Mouse (Mus musculus) midbrain, embryonic 12.5 days (tissue): Measurements from ENCODE around the gene Grip1. TPM values are rescaled to one million over a fixed set of nuclear protein-coding genes. Genes with fewer than 3 reads are reported as not detected.

Source experiments
- ATAC-seq: fragments of 200-750 bp; cut with Nextera tagmentation; 2 replicates; pipeline ENCODE4 v1.8.0; 2017; ENCODE audit warnings: low read depth, moderate TSS enrichment, moderate library complexity; ENCODE audit not compliant: low FRiP score
- H3K27ac ChIP-seq: fragments of 300-500 bp; sonication (generic); replicated peaks from 2 replicates; pipeline ENCODE4 v1.5.1; 2016; ENCODE audit warnings: mild to moderate bottlenecking
- H3K27me3 ChIP-seq: fragments of 300-500 bp; sonication (generic); 2 replicates; pipeline ENCODE4 v1.6.1; 2016; ENCODE audit warnings: mild to moderate bottlenecking
- H3K36me3 ChIP-seq: fragments of 300-500 bp; sonication (generic); 2 replicates; pipeline ENCODE4 v1.6.1; 2016
- H3K4me1 ChIP-seq: fragments of 300-500 bp; sonication (generic); 2 replicates; pipeline ENCODE4 v1.6.1; 2016
- H3K4me2 ChIP-seq: fragments of 300-500 bp; sonication (generic); replicated peaks from 2 replicates; pipeline ENCODE4 v1.6.1; 2016; ENCODE audit warnings: mild to moderate bottlenecking, moderate library complexity
- H3K4me3 ChIP-seq: fragments of 300-500 bp; sonication (generic); 2 replicates; pipeline ENCODE4 v1.5.1; 2016; ENCODE audit warnings: mild to moderate bottlenecking
- H3K9ac ChIP-seq: fragments of 300-500 bp; sonication (generic); replicated peaks from 2 replicates; pipeline ENCODE4 v1.6.1; 2016; ENCODE audit warnings: mild to moderate bottlenecking, moderate library complexity
- H3K9me3 ChIP-seq: fragments of 300-500 bp; sonication (generic); 2 replicates; pipeline ENCODE4 v1.6.1; 2016; ENCODE audit warnings: mild to moderate bottlenecking
- WGBS: fragments of 180-500 bp; shearing (Covaris S2); methylation state at CpG from one replicate; pipeline ENCODE4 v1.1.7; 2016; 5-methylcytosine and 5-hydroxymethylcytosine counted together
- polyA plus RNA-seq: library from polyadenylated mRNA; unstranded; fragments of >200 nt; fragmentation: Nextera tagmentation; extraction: Ambion mirVana; gene quantifications from 2 replicates; pipeline ENCODE4 v1.2.1, GENCODE M21; 2016

Grip1 gene
- polyA plus RNA-seq, 1 experiment from 2014 or later: 12.7 TPM

GRCm38 (mm10) chr10:119435818-119436217 lies 17.8 kb upstream of the Grip1 start:
- Histone ChIP-seq H3K36me3 (no peaks in the 10 kb centered on the region), H3K27ac (no peak overlapping the region), H3K4me3 (no peak overlapping the region), H3K9ac (no peak overlapping the region), H3K4me1 (no peaks in the 10 kb centered on the region; the same call in 1 of the 2 replicates), H3K27me3 (no peaks in the 10 kb centered on the region; the same call in 1 of the 2 replicates), H3K9me3 (no peaks in the 10 kb centered on the region), H3K4me2 (no peak overlapping the region)
- no peak for ATAC-seq
- 93% methylated on average over 7 of the region's 7 CpGs for WGBS

- WGBS: 77% methylated on average over 3 of the region's 3 CpGs
Observed at GRCm38 (mm10) chr10:119437319-119437718, 16.3 kb upstream of the Grip1 start.

GRCm38 (mm10) chr10:119441743-119442142 lies 11.9 kb upstream of the Grip1 start:
- Histone ChIP-seq H3K4me1 (peaks cover 16% of the 10 kb centered on the region), H3K4me2 (no peak overlapping the region), H3K4me3 (no peak overlapping the region), H3K27me3 (no peaks in the 10 kb centered on the region), H3K9me3 (no peaks in the 10 kb centered on the region), H3K9ac (no peak overlapping the region), H3K36me3 (no peaks in the 10 kb centered on the region), H3K27ac (no peak overlapping the region)
- WGBS: 27% methylated on average over 6 of the region's 6 CpGs
- peak; percentile 19; the same call in 1 of the 2 replicates for ATAC-seq

More at GRCm38 (mm10) chr10:119437319-119437718, 16.3 kb upstream of the Grip1 start:
- H3K9ac ChIP-seq: no peak overlapping the region
- no peak overlapping the region for H3K4me3 ChIP-seq
- H3K9me3 ChIP-seq: no peaks in the 10 kb centered on the region
- H3K4me1 ChIP-seq: peaks cover 12% of the 10 kb centered on the region
- no peak overlapping the region for H3K27ac ChIP-seq
- H3K4me2 ChIP-seq: no peak overlapping the region
- H3K27me3 ChIP-seq: no peaks in the 10 kb centered on the region; the same call in 1 of the 2 replicates
- no peaks in the 10 kb centered on the region for H3K36me3 ChIP-seq
- ATAC-seq: no peak

GRCm38 (mm10) chr10:119447392-119447914 lies 6.2 kb upstream of the Grip1 start:
- Histone ChIP-seq H3K4me1 (peaks cover 3% of the 10 kb centered on the region; the same call in 1 of the 2 replicates), H3K4me2 (no peak overlapping the region), H3K36me3 (no peaks in the 10 kb centered on the region), H3K27me3 (peaks cover 2% of the 10 kb centered on the region), H3K9ac (no peak overlapping the region), H3K9me3 (no peaks in the 10 kb centered on the region), H3K27ac (no peak overlapping the region), H3K4me3 (no peak overlapping the region)
- ATAC-seq: no peak
- WGBS: 83% methylated on average over 14 of the region's 14 CpGs

- Histone ChIP-seq H3K4me1 (peaks cover 4% of the 10 kb centered on the region; the same call in 1 of the 2 replicates), H3K4me2 (no peak overlapping the region), H3K36me3 (no peaks in the 10 kb centered on the region), H3K9me3 (no peaks in the 10 kb centered on the region), H3K9ac (no peak overlapping the region), H3K4me3 (no peak overlapping the region), H3K27me3 (peaks cover 6% of the 10 kb centered on the region), H3K27ac (no peak overlapping the region)
- ATAC-seq: no peak
- WGBS: 99% methylated on average over 3 of the region's 3 CpGs
Observed at GRCm38 (mm10) chr10:119447930-119448329, 5.7 kb upstream of the Grip1 start.

- H3K9ac ChIP-seq: no peak overlapping the region
- H3K27me3 ChIP-seq: peaks cover 9% of the 10 kb centered on the region
- no peaks in the 10 kb centered on the region for H3K9me3 ChIP-seq
- H3K4me3 ChIP-seq: peak overlapping the region; percentile 81; the same call in 1 of the 2 replicates
- H3K27ac ChIP-seq: 0 out of 2 replicates have a peak overlapping the region, but pooled peaks have one; percentile 1
- 45% methylated on average over 5 of the region's 5 CpGs for WGBS
- no peak for ATAC-seq
- H3K4me2 ChIP-seq: peak overlapping the region; percentile 88
- no peaks in the 10 kb centered on the region for H3K36me3 ChIP-seq
- peaks cover 19% of the 10 kb centered on the region for H3K4me1 ChIP-seq
Observed at GRCm38 (mm10) chr10:119452698-119453097, 932 bp upstream of the Grip1 start.

GRCm38 (mm10) chr10:119454106-119454667 lies 557 bp downstream of the Grip1 start:
- under 1% methylated on average over 52 of the region's 57 CpGs for WGBS
- peak overlapping the region; percentile 88 for H3K4me2 ChIP-seq

GRCm38 (mm10) chr10:119454668-119455542 lies 1.3 kb downstream of the Grip1 start:
- Histone ChIP-seq H3K27me3 (peaks cover 9% of the 10 kb centered on the region), H3K4me2 (peak overlapping the region; percentile 88), H3K27ac (peak overlapping the region; percentile 87), H3K9me3 (no peaks in the 10 kb centered on the region), H3K4me1 (peaks cover 19% of the 10 kb centered on the region), H3K9ac (peak overlapping the region; percentile 73), H3K36me3 (no peaks in the 10 kb centered on the region), H3K4me3 (peak overlapping the region; percentile 81)
- under 1% methylated on average over 29 of the region's 31 CpGs for WGBS
- peak; percentile 17 for ATAC-seq

More at GRCm38 (mm10) chr10:119454106-119454667, 557 bp downstream of the Grip1 start:
- peaks cover 19% of the 10 kb centered on the region for H3K4me1 ChIP-seq
- H3K27ac ChIP-seq: peak overlapping the region; percentile 87
- H3K36me3 ChIP-seq: no peaks in the 10 kb centered on the region
- peak; percentile 81 for ATAC-seq
- H3K9ac ChIP-seq: peak overlapping the region; percentile 73
- H3K4me3 ChIP-seq: peak overlapping the region; percentile 81
- no peaks in the 10 kb centered on the region for H3K9me3 ChIP-seq
- peaks cover 9% of the 10 kb centered on the region for H3K27me3 ChIP-seq

- H3K9ac ChIP-seq: no peak overlapping the region; the same call in 1 of the 2 replicates
- H3K27ac ChIP-seq: no peak overlapping the region
- H3K27me3 ChIP-seq: peaks cover 9% of the 10 kb centered on the region
- no peaks in the 10 kb centered on the region for H3K36me3 ChIP-seq
- no peaks in the 10 kb centered on the region for H3K9me3 ChIP-seq
- ATAC-seq: no peak
- whole genome bisulfite sequencing: 13% methylated on average over 10 of the region's 10 CpGs
- peak overlapping the region; percentile 88 for H3K4me2 ChIP-seq
- H3K4me3 ChIP-seq: peak overlapping the region; percentile 81
- H3K4me1 ChIP-seq: peaks cover 19% of the 10 kb centered on the region
Observed at GRCm38 (mm10) chr10:119455543-119455940, 1.9 kb downstream of the Grip1 start.

GRCm38 (mm10) chr10:119457121-119457520 lies 3.5 kb downstream of the Grip1 start:
- Histone ChIP-seq H3K36me3 (no peaks in the 10 kb centered on the region), H3K4me3 (no peak overlapping the region), H3K4me2 (no peak overlapping the region), H3K27ac (no peak overlapping the region), H3K4me1 (peaks cover 19% of the 10 kb centered on the region), H3K27me3 (peaks cover 9% of the 10 kb centered on the region), H3K9ac (no peak overlapping the region), H3K9me3 (no peaks in the 10 kb centered on the region)
- no peak for ATAC-seq
- 92% methylated on average over 5 of the region's 5 CpGs for WGBS

GRCm38 (mm10) chr10:119458991-119459390 lies 5.4 kb downstream of the Grip1 start:
- H3K9me3 ChIP-seq: no peaks in the 10 kb centered on the region
- no peaks in the 10 kb centered on the region for H3K36me3 ChIP-seq
- peaks cover 12% of the 10 kb centered on the region for H3K4me1 ChIP-seq
- no peak for ATAC-seq
- 85% methylated on average over 2 of the region's 2 CpGs for WGBS
- no peak overlapping the region for H3K4me2 ChIP-seq
- H3K27ac ChIP-seq: no peak overlapping the region
- H3K9ac ChIP-seq: no peak overlapping the region
- no peak overlapping the region for H3K4me3 ChIP-seq
- H3K27me3 ChIP-seq: 0 out of 2 replicates have a peak, but pooled peaks cover 2% of the 10 kb centered on the region

- Histone ChIP-seq H3K4me2 (no peak overlapping the region), H3K36me3 (no peaks in the 10 kb centered on the region), H3K4me3 (no peak overlapping the region), H3K9ac (no peak overlapping the region), H3K27me3 (no peaks in the 10 kb centered on the region), H3K27ac (no peak overlapping the region), H3K4me1 (no peaks in the 10 kb centered on the region), H3K9me3 (no peaks in the 10 kb centered on the region)
- no peak for ATAC-seq
- 92% methylated on average over 7 of the region's 7 CpGs for WGBS
Observed at GRCm38 (mm10) chr10:119463345-119463744, 9.7 kb downstream of the Grip1 start.
